Mouse (Mus musculus): ENCODE measurements at regions not wholly inside any gene's neighbourhood (a gene's known extent, or its start where the extent isn't known, plus 50 kb on each side); places are given as distances from the start of the nearest gene placed in this dataset.

DNA sequence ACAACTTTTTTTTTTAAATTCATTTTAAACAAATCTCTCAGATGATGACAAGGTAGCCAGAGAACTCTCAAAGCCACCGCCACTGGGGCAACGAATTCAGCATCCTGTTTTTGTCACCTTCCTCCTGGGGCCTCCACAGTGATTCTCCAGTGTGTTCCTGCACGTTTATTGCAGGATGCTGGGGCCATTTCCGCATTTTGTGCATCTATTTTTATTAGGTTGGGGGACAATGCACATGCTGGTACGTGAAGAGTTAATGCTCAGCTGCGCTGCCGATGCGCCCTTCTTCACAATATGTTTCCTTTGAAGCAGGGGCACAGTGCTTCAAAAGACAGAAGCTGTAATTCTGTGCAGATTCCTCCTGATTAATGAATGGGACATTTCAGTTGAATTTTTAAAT lies 246.9 kb downstream of the Mtx2 start:
- no peak overlapping the region for H3K4me2 ChIP-seq
- H3K4me3 ChIP-seq, result no peak overlapping the region
- no peak for ATAC-seq (replicated peaks)
- 29% methylated on average over 8 of the region's 8 CpGs for WGBS
- H3K4me1 ChIP-seq, result peaks cover 24% of the 10 kb centered on the region
- no peaks in the 10 kb centered on the region for H3K36me3 ChIP-seq (replicated peaks)
- H3K9ac ChIP-seq, result 0 out of 2 replicates have a peak overlapping the region, but pooled peaks have one; percentile 8
- H3K27ac ChIP-seq, result peak overlapping the region; percentile 54; the same call in 1 of the 2 replicates
- H3K9me3 ChIP-seq, result no peaks in the 10 kb centered on the region
- no peaks in the 10 kb centered on the region for H3K27me3 ChIP-seq (replicated peaks)

DNA sequence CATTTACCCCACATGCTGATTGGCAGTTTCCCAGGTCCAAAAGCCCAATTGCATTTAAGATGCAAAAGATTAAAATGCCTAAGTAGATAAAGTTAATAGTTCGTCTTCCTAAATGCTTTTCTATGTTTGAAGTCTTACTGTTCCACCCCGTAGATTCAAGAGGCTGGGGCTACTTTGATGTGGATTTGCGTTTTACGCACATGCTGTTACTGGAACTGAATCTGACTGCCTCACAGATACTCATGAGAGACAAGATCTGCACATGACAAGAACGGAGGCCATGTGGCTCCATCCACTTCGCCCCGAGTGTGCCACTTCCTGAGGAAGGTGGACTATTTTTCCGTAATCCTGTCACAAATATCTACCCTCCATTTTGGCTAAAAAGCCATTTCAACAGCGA lies 247.6 kb downstream of the Mtx2 start:
- Histone ChIP-seq H3K9ac (no peak overlapping the region), H3K4me3 (no peak overlapping the region), H3K4me1 (peaks cover 24% of the 10 kb centered on the region), H3K36me3 (replicated peaks) (no peaks in the 10 kb centered on the region), H3K27ac (peak overlapping the region; percentile 65), H3K4me2 (no peak overlapping the region), H3K9me3 (no peaks in the 10 kb centered on the region), H3K27me3 (replicated peaks) (no peaks in the 10 kb centered on the region)
- WGBS, result 52% methylated on average over 9 of the region's 9 CpGs
- ATAC-seq (replicated peaks), result no peak

DNA sequence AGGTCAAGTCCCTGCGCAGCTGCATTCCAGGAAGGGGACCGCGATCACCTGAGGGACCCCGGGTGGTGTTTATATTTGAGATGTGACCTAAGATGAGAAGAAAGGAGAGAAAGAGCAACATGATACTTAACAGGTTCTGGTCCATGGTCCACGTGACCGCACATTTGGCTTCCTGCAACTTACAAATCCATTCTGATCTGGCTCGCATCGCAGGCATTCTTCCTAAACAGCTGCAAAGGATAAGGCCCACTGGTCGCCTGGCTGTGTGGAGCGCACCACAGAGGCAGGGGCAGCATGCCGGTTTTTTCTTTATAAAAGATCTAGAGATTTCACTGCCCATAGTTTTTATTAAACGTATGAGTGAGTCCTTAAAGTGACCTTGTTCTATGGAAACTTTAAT lies 261.6 kb downstream of the Mtx2 start:
- Histone ChIP-seq H3K9me3 (no peaks in the 10 kb centered on the region), H3K4me2 (no peak overlapping the region), H3K4me3 (no peak overlapping the region), H3K27ac (no peak overlapping the region), H3K36me3 (replicated peaks) (no peaks in the 10 kb centered on the region), H3K27me3 (replicated peaks) (no peaks in the 10 kb centered on the region), H3K9ac (no peak overlapping the region), H3K4me1 (0 out of 2 replicates have a peak, but pooled peaks cover 3% of the 10 kb centered on the region)
- WGBS, result 68% methylated on average over 12 of the region's 12 CpGs
- ATAC-seq (replicated peaks), result no peak

DNA sequence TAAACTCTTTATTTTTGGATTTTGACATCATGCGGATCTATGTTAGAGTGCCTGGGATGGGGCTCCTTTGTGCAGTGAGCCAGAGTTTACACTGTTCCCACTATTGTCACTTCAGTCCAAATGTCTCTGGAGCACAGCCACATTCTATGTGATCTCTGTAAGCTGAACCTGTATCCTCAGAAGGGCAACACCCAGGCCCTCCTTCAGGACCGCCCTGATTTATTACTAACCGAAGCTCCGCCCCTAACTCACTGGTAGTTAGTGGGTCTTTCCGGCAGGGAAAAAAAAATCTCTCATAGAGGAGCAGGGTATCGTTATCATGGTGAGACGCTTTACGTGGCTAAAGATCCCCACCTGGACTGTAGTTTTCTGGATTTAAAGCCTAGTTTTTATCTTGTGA lies 263.6 kb downstream of the Mtx2 start:
- no peaks in the 10 kb centered on the region for H3K9me3 ChIP-seq
- H3K4me2 ChIP-seq, result no peak overlapping the region
- 81% methylated on average over 8 of the region's 8 CpGs for WGBS
- no peaks in the 10 kb centered on the region for H3K36me3 ChIP-seq (replicated peaks)
- H3K27me3 ChIP-seq (replicated peaks), result no peaks in the 10 kb centered on the region
- ATAC-seq (replicated peaks), result no peak
- no peak overlapping the region for H3K9ac ChIP-seq
- H3K4me1 ChIP-seq, result 0 out of 2 replicates have a peak, but pooled peaks cover 3% of the 10 kb centered on the region
- no peak overlapping the region for H3K27ac ChIP-seq
- no peak overlapping the region for H3K4me3 ChIP-seq

DNA sequence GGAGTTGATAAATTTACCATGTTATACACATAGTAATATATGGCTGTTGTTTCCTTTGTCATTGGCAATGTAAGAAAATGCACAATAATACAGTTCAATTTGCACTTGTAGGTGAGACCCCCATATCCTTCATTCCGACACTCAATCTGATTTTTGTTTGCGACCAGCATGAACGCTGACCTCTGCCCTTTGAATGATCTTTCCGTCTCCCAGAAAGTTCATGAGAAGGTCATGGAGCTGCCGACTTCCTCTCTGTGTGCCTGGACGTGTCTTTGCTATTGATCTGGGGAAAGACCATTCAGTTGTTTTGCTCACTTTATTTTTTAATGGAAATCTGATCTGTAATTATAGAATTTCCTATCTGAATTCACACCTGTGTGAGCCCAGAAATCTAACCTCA lies 264.0 kb downstream of the Mtx2 start:
- no peaks in the 10 kb centered on the region for H3K27me3 ChIP-seq (replicated peaks)
- H3K4me1 ChIP-seq, result 0 out of 2 replicates have a peak, but pooled peaks cover 3% of the 10 kb centered on the region
- H3K4me2 ChIP-seq, result no peak overlapping the region
- ATAC-seq (replicated peaks), result no peak
- 40% methylated on average over 6 of the region's 6 CpGs for WGBS
- H3K27ac ChIP-seq, result no peak overlapping the region
- H3K9ac ChIP-seq, result no peak overlapping the region
- no peaks in the 10 kb centered on the region for H3K9me3 ChIP-seq
- H3K36me3 ChIP-seq (replicated peaks), result no peaks in the 10 kb centered on the region
- no peak overlapping the region for H3K4me3 ChIP-seq

DNA sequence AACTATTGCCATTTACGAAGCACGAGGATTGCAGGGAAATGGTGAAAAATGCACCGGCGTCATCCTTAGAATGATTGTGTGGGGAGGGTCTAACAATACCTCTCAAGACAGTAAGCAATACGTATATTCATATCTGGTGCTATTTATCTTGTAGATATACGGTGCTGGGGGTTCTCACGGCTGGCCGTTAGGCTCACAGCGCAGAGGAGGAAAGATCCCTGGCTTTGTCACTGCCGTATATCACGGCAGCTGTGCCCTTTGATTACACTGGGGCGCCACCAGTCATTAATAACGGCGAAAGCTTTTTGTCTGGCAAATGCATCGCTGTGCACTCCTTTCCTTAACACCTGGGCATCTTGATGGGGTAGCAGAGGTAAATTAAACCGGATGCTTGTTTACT lies 264.8 kb downstream of the Mtx2 start:
- Histone ChIP-seq H3K27ac (no peak overlapping the region), H3K9me3 (no peaks in the 10 kb centered on the region), H3K4me2 (no peak overlapping the region), H3K9ac (no peak overlapping the region), H3K4me3 (no peak overlapping the region), H3K4me1 (0 out of 2 replicates have a peak, but pooled peaks cover 3% of the 10 kb centered on the region), H3K36me3 (replicated peaks) (no peaks in the 10 kb centered on the region), H3K27me3 (replicated peaks) (no peaks in the 10 kb centered on the region)
- ATAC-seq (replicated peaks), result no peak
- 74% methylated on average over 16 of the region's 16 CpGs for WGBS

DNA sequence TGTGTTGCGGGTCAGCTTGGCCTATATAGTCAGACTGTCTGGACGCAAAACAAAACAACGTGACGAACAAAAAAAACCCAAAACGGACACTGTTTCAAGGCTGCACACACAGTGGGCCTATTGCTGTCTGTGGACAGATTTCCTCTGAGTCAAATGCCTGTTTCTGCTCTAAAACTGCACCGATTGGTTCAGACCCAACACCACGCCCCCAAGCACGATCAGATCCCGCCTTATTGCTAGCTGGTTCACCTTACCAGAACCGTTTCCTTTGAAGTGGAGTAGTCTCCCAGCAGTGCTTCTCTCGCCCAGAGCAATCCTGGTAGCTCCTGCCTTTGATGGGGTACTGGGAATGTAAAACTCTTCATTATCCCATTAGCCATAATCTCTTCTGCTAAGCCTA lies 275.9 kb downstream of the Mtx2 start:
- Histone ChIP-seq H3K27me3 (replicated peaks) (no peaks in the 10 kb centered on the region), H3K36me3 (replicated peaks) (no peaks in the 10 kb centered on the region), H3K9ac (no peak overlapping the region), H3K27ac (no peak overlapping the region), H3K4me3 (no peak overlapping the region), H3K4me1 (peaks cover 9% of the 10 kb centered on the region; the same call in 1 of the 2 replicates), H3K4me2 (no peak overlapping the region), H3K9me3 (no peaks in the 10 kb centered on the region)
- no peak for ATAC-seq (replicated peaks)
- WGBS, result 54% methylated on average over 11 of the region's 11 CpGs

DNA sequence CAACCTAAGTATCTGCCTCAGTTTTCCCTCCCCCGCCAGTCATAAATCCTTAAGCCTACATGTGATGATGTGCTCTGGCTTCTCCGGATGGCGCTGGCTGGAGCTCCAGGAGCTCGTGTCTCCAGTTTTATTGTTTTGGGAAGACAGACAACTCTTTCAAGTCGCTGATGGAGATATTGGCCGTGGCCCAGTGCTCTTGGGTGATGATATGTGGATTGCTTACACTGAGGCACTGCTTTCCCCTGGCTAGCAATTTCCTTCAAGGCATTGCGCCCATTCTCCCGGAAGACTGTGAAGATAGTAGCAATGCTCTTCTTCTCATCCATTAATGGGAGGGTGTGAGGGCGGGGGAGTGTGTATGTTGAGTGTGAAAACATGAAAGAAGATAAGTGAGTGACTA lies 287.1 kb downstream of the Mtx2 start:
- no peaks in the 10 kb centered on the region for H3K9me3 ChIP-seq
- 90% methylated on average over 9 of the region's 9 CpGs for WGBS

DNA sequence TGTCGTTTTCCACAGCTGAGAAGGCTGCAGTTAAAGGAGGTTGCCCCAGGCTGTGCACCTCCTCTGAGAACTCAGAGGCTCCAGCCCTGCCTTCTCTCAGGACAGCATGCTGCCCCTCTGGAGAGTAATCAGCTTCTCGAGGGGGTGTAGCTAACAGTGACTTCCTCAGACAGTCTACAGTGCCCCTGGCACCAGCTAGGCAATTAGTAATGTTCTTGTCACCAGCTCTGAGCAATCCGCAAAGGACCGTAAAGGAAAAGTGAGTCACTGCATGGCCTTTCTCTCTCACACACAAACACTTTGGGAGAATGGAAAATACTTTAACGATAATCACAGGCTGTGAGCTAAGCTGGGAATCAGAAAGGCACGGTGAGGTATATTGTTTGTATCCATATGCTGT lies 288.8 kb downstream of the Mtx2 start:
- no peak overlapping the region for H3K9ac ChIP-seq
- peak; percentile 58; the same call in 1 of the 2 replicates for ATAC-seq (replicated peaks)
- 0 out of 2 replicates have a peak overlapping the region, but pooled peaks have one; percentile 55 for H3K27ac ChIP-seq
- no peaks in the 10 kb centered on the region for H3K36me3 ChIP-seq (replicated peaks)
- peaks cover 3% of the 10 kb centered on the region; the same call in 1 of the 2 replicates for H3K4me1 ChIP-seq
- no peak overlapping the region for H3K4me2 ChIP-seq
- 47% methylated on average over 6 of the region's 6 CpGs for WGBS
- H3K9me3 ChIP-seq, result no peaks in the 10 kb centered on the region
- no peaks in the 10 kb centered on the region for H3K27me3 ChIP-seq (replicated peaks)
- no peak overlapping the region for H3K4me3 ChIP-seq

More for the DNA sequence above, 287.1 kb downstream of the Mtx2 start:
- H3K4me2 ChIP-seq, result no peak overlapping the region
- no peaks in the 10 kb centered on the region for H3K36me3 ChIP-seq (replicated peaks)
- H3K27ac ChIP-seq, result no peak overlapping the region
- no peak for ATAC-seq (replicated peaks)
- no peaks in the 10 kb centered on the region for H3K27me3 ChIP-seq (replicated peaks)
- H3K4me3 ChIP-seq, result no peak overlapping the region
- H3K4me1 ChIP-seq, result peaks cover 3% of the 10 kb centered on the region; the same call in 1 of the 2 replicates
- no peak overlapping the region for H3K9ac ChIP-seq

DNA sequence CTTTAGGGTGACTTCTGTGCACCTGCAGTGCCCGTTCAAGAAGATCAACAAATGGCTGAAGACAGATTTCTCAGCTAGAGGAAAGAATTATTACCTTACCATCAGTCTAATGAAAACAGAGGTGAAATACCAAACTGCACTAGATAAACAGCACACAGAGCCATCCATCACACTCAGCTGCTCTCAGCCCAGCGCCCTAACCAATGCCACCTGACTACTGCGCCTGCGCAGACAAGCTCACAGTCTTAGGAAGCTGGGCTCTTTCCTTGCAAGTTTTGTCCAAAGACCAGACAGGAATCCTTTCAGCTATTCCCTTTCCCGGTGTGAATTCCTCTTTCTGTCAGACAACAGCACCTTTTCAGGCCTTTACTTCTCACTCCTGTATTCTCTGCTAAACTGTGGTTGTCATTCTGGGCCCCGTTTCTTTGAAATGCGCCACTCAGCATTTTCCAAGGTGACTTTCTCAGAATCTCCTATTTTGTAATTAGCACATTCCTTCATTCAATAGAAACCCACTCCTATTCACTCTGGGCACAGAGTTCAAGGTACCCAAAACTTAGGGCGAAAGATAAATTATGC lies 292.8 kb downstream of the Mtx2 start:
- H3K9me3 ChIP-seq, result no peaks in the 10 kb centered on the region
- H3K9ac ChIP-seq, result no peak overlapping the region
- peaks cover 3% of the 10 kb centered on the region; the same call in 1 of the 2 replicates for H3K4me1 ChIP-seq
- no peak overlapping the region for H3K27ac ChIP-seq
- no peak for ATAC-seq (replicated peaks)
- H3K36me3 ChIP-seq (replicated peaks), result no peaks in the 10 kb centered on the region
- 86% methylated on average over 8 of the region's 8 CpGs for WGBS
- no peak overlapping the region for H3K4me2 ChIP-seq
- no peak overlapping the region for H3K4me3 ChIP-seq
- no peaks in the 10 kb centered on the region for H3K27me3 ChIP-seq (replicated peaks)

DNA sequence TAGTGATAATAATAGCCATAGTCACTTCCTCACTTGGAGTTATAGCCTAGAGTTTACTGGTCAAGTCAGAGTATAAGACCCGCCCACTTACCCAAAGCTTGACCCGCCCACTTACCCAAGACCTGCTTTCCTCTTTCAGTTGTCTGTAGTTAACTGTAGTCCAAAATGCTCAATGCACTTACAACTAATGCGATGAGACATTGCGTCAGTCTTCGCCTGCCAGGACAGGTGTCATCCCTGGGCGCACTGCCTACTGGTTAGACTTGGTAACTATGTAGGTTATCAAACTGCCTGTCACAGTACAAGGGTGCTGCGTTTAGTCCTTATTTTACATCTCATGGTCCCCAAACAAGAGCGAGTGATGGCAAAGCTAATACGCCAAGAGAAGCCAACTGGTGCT lies 294.0 kb downstream of the Mtx2 start:
- no peak overlapping the region for H3K9ac ChIP-seq
- H3K4me2 ChIP-seq, result no peak overlapping the region
- H3K27me3 ChIP-seq (replicated peaks), result no peaks in the 10 kb centered on the region
- no peaks in the 10 kb centered on the region for H3K9me3 ChIP-seq
- H3K4me3 ChIP-seq, result no peak overlapping the region
- WGBS, result 97% methylated on average over 9 of the region's 9 CpGs
- no peak for ATAC-seq (replicated peaks)
- H3K4me1 ChIP-seq, result peaks cover 1% of the 10 kb centered on the region; the same call in 1 of the 2 replicates
- H3K36me3 ChIP-seq (replicated peaks), result no peaks in the 10 kb centered on the region
- no peak overlapping the region for H3K27ac ChIP-seq

DNA sequence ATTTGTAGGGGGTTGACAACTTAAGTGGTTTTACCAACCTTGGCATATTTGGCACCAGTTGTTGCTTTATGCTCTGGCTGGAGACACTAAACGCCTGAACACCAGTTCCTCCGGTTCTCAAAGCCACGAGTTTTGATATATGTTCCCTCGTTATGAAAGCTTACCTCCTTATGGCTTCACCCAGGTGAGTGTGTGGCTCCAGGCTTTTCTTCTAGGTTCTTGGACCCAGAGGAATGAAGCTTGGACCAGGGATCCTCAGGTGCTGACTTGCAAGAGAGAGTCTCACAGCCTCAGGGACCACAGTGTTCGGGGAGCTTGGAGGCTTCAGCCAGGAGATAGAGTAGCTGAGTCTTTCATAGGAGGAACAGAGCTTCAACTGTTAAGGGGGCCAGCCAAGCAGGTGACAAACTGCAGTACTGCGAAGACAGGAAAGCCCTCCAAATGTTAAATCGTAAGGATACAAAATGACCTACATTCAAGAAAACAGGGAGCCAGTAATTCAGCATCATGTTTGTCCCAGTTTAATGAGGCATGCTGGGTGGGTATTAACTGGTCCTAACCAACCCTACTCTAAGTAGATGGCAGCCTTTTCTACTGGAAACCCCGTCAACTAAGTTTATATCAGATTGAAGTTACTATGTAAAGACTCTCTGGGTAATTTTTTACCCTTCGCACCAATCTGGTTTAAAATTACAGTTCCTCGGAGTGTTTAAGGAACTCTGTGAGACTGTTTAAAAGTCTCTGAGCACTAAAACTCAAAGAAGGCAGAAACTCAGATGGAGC lies 307.9 kb downstream of the Mtx2 start:
- Histone ChIP-seq H3K27me3 (replicated peaks) (peaks cover 42% of the 10 kb centered on the region), H3K9ac (no peak overlapping the region), H3K4me3 (no peak overlapping the region), H3K9me3 (no peaks in the 10 kb centered on the region), H3K36me3 (replicated peaks) (no peaks in the 10 kb centered on the region), H3K4me1 (peaks cover 16% of the 10 kb centered on the region), H3K4me2 (no peak overlapping the region), H3K27ac (no peak overlapping the region)
- no peak for ATAC-seq (replicated peaks)
- 87% methylated on average over 10 of the region's 10 CpGs for whole genome bisulfite sequencing

DNA sequence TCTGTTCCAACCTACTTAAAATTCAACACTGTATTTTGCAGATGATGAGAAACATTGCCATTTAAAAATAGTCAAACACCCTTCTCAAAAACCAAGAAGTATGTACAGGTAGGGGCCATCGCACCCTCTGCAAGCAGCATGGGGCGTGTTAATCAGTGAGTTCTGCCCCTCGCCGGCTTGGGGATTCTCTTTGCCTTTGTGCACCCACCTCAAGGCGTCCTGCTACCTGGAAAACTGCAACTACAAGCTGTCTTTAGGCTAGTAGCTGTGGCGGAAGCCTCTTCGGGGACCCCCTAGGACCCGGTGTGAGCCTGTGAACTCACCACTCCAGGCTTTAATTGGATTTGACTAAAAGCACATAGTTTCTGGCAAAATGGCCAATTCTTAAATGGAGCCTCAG lies 311.0 kb downstream of the Mtx2 start:
- WGBS, result 13% methylated on average over 8 of the region's 8 CpGs
- H3K9ac ChIP-seq, result no peak overlapping the region
- no peak overlapping the region for H3K4me2 ChIP-seq
- ATAC-seq (replicated peaks), result no peak
- H3K4me3 ChIP-seq, result no peak overlapping the region
- H3K9me3 ChIP-seq, result no peaks in the 10 kb centered on the region
- no peak overlapping the region for H3K27ac ChIP-seq
- H3K27me3 ChIP-seq (replicated peaks), result peaks cover 61% of the 10 kb centered on the region
- H3K4me1 ChIP-seq, result peaks cover 20% of the 10 kb centered on the region
- H3K36me3 ChIP-seq (replicated peaks), result no peaks in the 10 kb centered on the region
